ENCODE assay signal across 30 mouse cellular contexts in genomic region chr11:78318411-78318810, GRCm38 (mm10). TPM values are rescaled to one million over a fixed set of nuclear protein-coding genes. Genes with fewer than 3 reads are reported as not detected.
A peak's percentile ranks its signal among the peaks of the same experiment; 100 is the strongest.
DNase-seq lines count a peak whose midpoint lies in the region; ATAC-seq and TF ChIP-seq lines count a peak whose summit lies in the region.
"Had no signal": no experiment of that assay in that cellular context is flagged by ENCODE, and none has a peak within 500 bp of the region (broad histone marks: within the 10 kb centered on the region; RNA-seq: fewer than 3 reads in every experiment).

No protein-coding gene starts in this region.

- ATAC-seq in forebrain, embryonic 14.5 days: no peak
- ATAC-seq in forebrain, embryonic 16.5 days: no peak
- ATAC-seq in hindbrain, embryonic 15.5 days (ENCODE audit: low FRiP score, low read depth): no peak
- no peak for ATAC-seq in hindbrain, embryonic 11.5 days (ENCODE audit: low FRiP score)
- ATAC-seq in midbrain, embryonic 11.5 days (ENCODE audit: low FRiP score): no peak
- ATAC-seq: hindbrain, embryonic 16.5 days; inflammation-experienced regulatory T-cells, adult 6 months; intestine, embryonic 16.5 days; Patski had no signal

- peaks cover 79% of the 10 kb centered on the region for H3K36me3 ChIP-seq in forebrain, embryonic 14.5 days (ENCODE audit: control insufficient read depth, insufficient read depth, low read length)
- 0 out of 2 replicates have a peak, but pooled peaks cover 6% of the 10 kb centered on the region for H3K36me3 ChIP-seq in forebrain, embryonic 16.5 days (ENCODE audit: control insufficient read depth, insufficient read depth)
- peaks cover 2% of the 10 kb centered on the region; the same call in 1 of the 2 replicates for H3K36me3 ChIP-seq in hindbrain, embryonic 15.5 days
- peaks cover 12% of the 10 kb centered on the region for H3K36me3 ChIP-seq in hindbrain, embryonic 11.5 days (ENCODE audit: control insufficient read depth, insufficient read depth, low read length)
- H3K36me3 ChIP-seq in midbrain, embryonic 11.5 days (ENCODE audit: control insufficient read depth, insufficient read depth, low read length): peaks cover 52% of the 10 kb centered on the region
- peaks cover 99% of the 10 kb centered on the region for H3K36me3 ChIP-seq in midbrain, embryonic 10.5 days

- H3K27ac ChIP-seq in forebrain, embryonic 14.5 days (ENCODE audit: low read depth, low read length): peak overlapping the region; percentile 39; the same call in 1 of the 2 replicates
- no peak overlapping the region for H3K27ac ChIP-seq in forebrain, embryonic 16.5 days (ENCODE audit: low read length)
- H3K27ac ChIP-seq in hindbrain, embryonic 15.5 days (replicated peaks): peak overlapping the region; percentile 57; the same call in 1 of the 2 replicates
- no peak overlapping the region for H3K27ac ChIP-seq in hindbrain, embryonic 11.5 days (ENCODE audit: low read depth, low read length)
- H3K27ac ChIP-seq in midbrain, embryonic 11.5 days (ENCODE audit: low read depth, low read length): no peak overlapping the region
- H3K27ac ChIP-seq in midbrain, embryonic 10.5 days (replicated peaks): no peak overlapping the region
- H3K27ac ChIP-seq in cortical plate, adult 2 months (ENCODE audit: insufficient read depth, low read length): 0 out of 2 replicates have a peak overlapping the region, but pooled peaks have one; percentile 24
- H3K27ac ChIP-seq: embryonic facial prominence, embryonic 10.5 days; embryonic facial prominence, embryonic 13.5 days; gastrocnemius, adult 2 months; hindbrain, embryonic 10.5 days had no signal

- H3K9me3 ChIP-seq in forebrain, embryonic 14.5 days (replicated peaks; ENCODE audit: control insufficient read depth, low read length): no peaks in the 10 kb centered on the region
- no peaks in the 10 kb centered on the region for H3K9me3 ChIP-seq in forebrain, embryonic 16.5 days (ENCODE audit: control insufficient read depth, low read length)
- H3K9me3 ChIP-seq in hindbrain, embryonic 15.5 days: no peaks in the 10 kb centered on the region
- no peaks in the 10 kb centered on the region for H3K9me3 ChIP-seq in hindbrain, embryonic 11.5 days (ENCODE audit: control insufficient read depth, low read length)
- no peaks in the 10 kb centered on the region for H3K9me3 ChIP-seq in midbrain, embryonic 11.5 days (ENCODE audit: control insufficient read depth, low read length)
- no peaks in the 10 kb centered on the region for H3K9me3 ChIP-seq in midbrain, embryonic 10.5 days (replicated peaks)
- H3K9me3 ChIP-seq: embryonic facial prominence, embryonic 10.5 days; embryonic facial prominence, embryonic 13.5 days; G1E; hindbrain, embryonic 10.5 days had no signal

- no peak overlapping the region for H3K4me2 ChIP-seq in forebrain, embryonic 14.5 days (ENCODE audit: low read length)
- H3K4me2 ChIP-seq in forebrain, embryonic 16.5 days (ENCODE audit: low read length): no peak overlapping the region
- no peak overlapping the region for H3K4me2 ChIP-seq in hindbrain, embryonic 15.5 days
- no peak overlapping the region for H3K4me2 ChIP-seq in hindbrain, embryonic 11.5 days (replicated peaks; ENCODE audit: low read depth, low read length)
- no peak overlapping the region for H3K4me2 ChIP-seq in midbrain, embryonic 11.5 days
- H3K4me2 ChIP-seq: embryonic facial prominence, embryonic 13.5 days; heart, embryonic 11.5 days had no signal

- no peak overlapping the region for H3K4me3 ChIP-seq in forebrain, embryonic 14.5 days (ENCODE audit: low read depth, low read length)
- no peak overlapping the region for H3K4me3 ChIP-seq in forebrain, embryonic 16.5 days (replicated peaks; ENCODE audit: low read length)
- H3K4me3 ChIP-seq in hindbrain, embryonic 15.5 days: no peak overlapping the region
- no peak overlapping the region for H3K4me3 ChIP-seq in hindbrain, embryonic 11.5 days (ENCODE audit: low read depth, low read length)
- H3K4me3 ChIP-seq in midbrain, embryonic 11.5 days (ENCODE audit: low read depth, low read length): no peak overlapping the region
- H3K4me3 ChIP-seq in midbrain, embryonic 10.5 days: no peak overlapping the region
- no peak overlapping the region for H3K4me3 ChIP-seq in cortical plate, adult 2 months (ENCODE audit: insufficient read depth, low read length)
- H3K4me3 ChIP-seq: embryonic facial prominence, embryonic 10.5 days; embryonic facial prominence, embryonic 13.5 days; erythroblast, embryonic 14.5 days; gastrocnemius, adult 2 months; hindbrain, embryonic 10.5 days had no signal

- TF ChIP-seq CTCF in cortical plate, adult 2 months (IDR thresholded peaks at IDR 0.05; ENCODE audit: extremely low read depth, insufficient read depth, low read length): no peak

- peaks cover 10% of the 10 kb centered on the region for H3K4me1 ChIP-seq in forebrain, embryonic 14.5 days (ENCODE audit: control insufficient read depth, insufficient read depth, low read length)
- H3K4me1 ChIP-seq in forebrain, embryonic 16.5 days (replicated peaks; ENCODE audit: control insufficient read depth, insufficient read depth, low read length): peaks cover 14% of the 10 kb centered on the region
- peaks cover 16% of the 10 kb centered on the region for H3K4me1 ChIP-seq in hindbrain, embryonic 15.5 days (replicated peaks)
- no peaks in the 10 kb centered on the region for H3K4me1 ChIP-seq in hindbrain, embryonic 11.5 days (replicated peaks; ENCODE audit: control insufficient read depth, insufficient read depth, low read length)
- no peaks in the 10 kb centered on the region for H3K4me1 ChIP-seq in midbrain, embryonic 11.5 days (ENCODE audit: control insufficient read depth, insufficient read depth, low read length)
- H3K4me1 ChIP-seq in midbrain, embryonic 10.5 days: peaks cover 11% of the 10 kb centered on the region
- H3K4me1 ChIP-seq in cortical plate, adult 2 months (ENCODE audit: control insufficient read depth, insufficient read depth, low read length): 0 out of 2 replicates have a peak, but pooled peaks cover 1% of the 10 kb centered on the region

- WGBS in forebrain, embryonic 14.5 days: 27% methylated on average over 2 of the region's 2 CpGs
- 36% methylated on average over 2 of the region's 2 CpGs for WGBS in forebrain, embryonic 16.5 days
- WGBS in hindbrain, embryonic 15.5 days: 80% methylated on average over 2 of the region's 2 CpGs
- WGBS in hindbrain, embryonic 11.5 days: 93% methylated on average over 2 of the region's 2 CpGs
- WGBS in midbrain, embryonic 11.5 days: 95% methylated on average over 2 of the region's 2 CpGs
- 92% methylated on average over 2 of the region's 2 CpGs for WGBS in midbrain, embryonic 10.5 days

- H3K27me3 ChIP-seq in forebrain, embryonic 14.5 days (replicated peaks; ENCODE audit: control insufficient read depth, insufficient read depth, low read length): no peaks in the 10 kb centered on the region
- H3K27me3 ChIP-seq in forebrain, embryonic 16.5 days (replicated peaks; ENCODE audit: control insufficient read depth, insufficient read depth, low read length): no peaks in the 10 kb centered on the region
- H3K27me3 ChIP-seq in hindbrain, embryonic 15.5 days: no peaks in the 10 kb centered on the region
- H3K27me3 ChIP-seq in hindbrain, embryonic 11.5 days (ENCODE audit: control insufficient read depth, insufficient read depth, low read length): no peaks in the 10 kb centered on the region
- H3K27me3 ChIP-seq in midbrain, embryonic 11.5 days (ENCODE audit: control insufficient read depth, insufficient read depth, low read length): no peaks in the 10 kb centered on the region
- no peaks in the 10 kb centered on the region for H3K27me3 ChIP-seq in midbrain, embryonic 10.5 days (ENCODE audit: low read depth, poor library complexity, severe bottlenecking)
- H3K27me3 ChIP-seq: CH12.LX; embryonic facial prominence, embryonic 13.5 days; Patski had no signal

- peak; percentile 62 for DNase-seq in forebrain, embryonic 14.5 days (ENCODE audit: low spot score)
- DNase-seq in hindbrain, embryonic 11.5 days (ENCODE audit: low spot score): no peak
- peak; percentile 57 for DNase-seq in midbrain, embryonic 11.5 days (ENCODE audit: low spot score, missing footprints)
- DNase-seq in midbrain, embryonic 10.5 days (ENCODE audit: low spot score): no peak
- DNase-seq: adrenal gland, postnatal 10 days; adrenal gland, postnatal 36 days; B cell, adult 2 months; cerebellum, adult 11 months; cerebellum, adult 2 months; cerebellum, adult 9-11 months; cerebellum, postnatal 25 days; embryo, embryonic 11 days; gastrocnemius, adult 2 months; gastrocnemius, postnatal 14 days; heart, adult 11 months; kidney, adult 18-20 months had no signal

- H3K9ac ChIP-seq in forebrain, embryonic 14.5 days (ENCODE audit: low read length): no peak overlapping the region
- H3K9ac ChIP-seq in forebrain, embryonic 16.5 days (replicated peaks; ENCODE audit: low read depth, low read length): no peak overlapping the region
- H3K9ac ChIP-seq in hindbrain, embryonic 15.5 days: no peak overlapping the region
- H3K9ac ChIP-seq in hindbrain, embryonic 11.5 days (ENCODE audit: low read depth, low read length): no peak overlapping the region
- H3K9ac ChIP-seq in midbrain, embryonic 11.5 days (ENCODE audit: low read length): no peak overlapping the region
- H3K9ac ChIP-seq: embryonic facial prominence, embryonic 13.5 days had no signal

- no peak for TF ChIP-seq POLR2A in cortical plate, adult 2 months (IDR thresholded peaks at IDR 0.05; ENCODE audit: extremely low read depth, insufficient read depth, low read length)

RNA-seq across cellular contexts. Expression of gene Aldoc, which starts 4.4 kb away (rescaled TPM):
- polyA plus RNA-seq in forebrain, embryonic 14.5 days (2014; fragmentation: Nextera tagmentation; extraction: Ambion mirVana): 161 and 167 TPM in 2 replicates
- polyA plus RNA-seq in forebrain, embryonic 16.5 days (2015; fragmentation: Nextera tagmentation; extraction: Ambion mirVana): 152 and 186 TPM in 2 replicates
- polyA plus RNA-seq in hindbrain, embryonic 15.5 days (2015; fragmentation: Nextera tagmentation; extraction: Ambion mirVana): 318 and 319 TPM in 2 replicates
- polyA plus RNA-seq in hindbrain, embryonic 11.5 days (2014; fragmentation: Nextera tagmentation; extraction: Ambion mirVana): 2.7 and 3.3 TPM in 2 replicates
- polyA plus RNA-seq in midbrain, embryonic 11.5 days (2014; fragmentation: Nextera tagmentation; extraction: Ambion mirVana): 1.0 and 1.3 TPM in 2 replicates
- polyA plus RNA-seq in midbrain, embryonic 10.5 days (2016; fragmentation: Nextera tagmentation; extraction: Ambion mirVana): 1.5 and 1.6 TPM in 2 replicates
- polyA plus RNA-seq in cortical plate, adult 2 months (2012; rRNA removed): 1,609 and 1,659 TPM in 2 replicates

RNA-seq across cellular contexts. Expression of gene Pigs, which starts 9.8 kb away (rescaled TPM):
- polyA plus RNA-seq in forebrain, embryonic 14.5 days (2014; fragmentation: Nextera tagmentation; extraction: Ambion mirVana): 46.8 and 51.0 TPM in 2 replicates
- polyA plus RNA-seq in forebrain, embryonic 16.5 days (2015; fragmentation: Nextera tagmentation; extraction: Ambion mirVana): 61.1 and 61.4 TPM in 2 replicates
- 84.6 and 92.9 TPM in 2 replicates for polyA plus RNA-seq in hindbrain, embryonic 15.5 days (2015; fragmentation: Nextera tagmentation; extraction: Ambion mirVana)
- 49.4 and 54.2 TPM in 2 replicates for polyA plus RNA-seq in hindbrain, embryonic 11.5 days (2014; fragmentation: Nextera tagmentation; extraction: Ambion mirVana)
- 50.9 and 56.3 TPM in 2 replicates for polyA plus RNA-seq in midbrain, embryonic 11.5 days (2014; fragmentation: Nextera tagmentation; extraction: Ambion mirVana)
- polyA plus RNA-seq in midbrain, embryonic 10.5 days (2016; fragmentation: Nextera tagmentation; extraction: Ambion mirVana): 74.0 and 78.5 TPM in 2 replicates
- 69.3 and 77.3 TPM in 2 replicates for polyA plus RNA-seq in cortical plate, adult 2 months (2012; rRNA removed)

RNA-seq across cellular contexts. Expression of gene Spag5, which starts 17.1 kb away (rescaled TPM):
- polyA plus RNA-seq in forebrain, embryonic 14.5 days (2014; fragmentation: Nextera tagmentation; extraction: Ambion mirVana): 21.5 and 25.4 TPM in 2 replicates
- 21.6 and 22.1 TPM in 2 replicates for polyA plus RNA-seq in forebrain, embryonic 16.5 days (2015; fragmentation: Nextera tagmentation; extraction: Ambion mirVana)
- polyA plus RNA-seq in hindbrain, embryonic 15.5 days (2015; fragmentation: Nextera tagmentation; extraction: Ambion mirVana): 9.7 and 14.0 TPM in 2 replicates
- 48.3 and 52.2 TPM in 2 replicates for polyA plus RNA-seq in hindbrain, embryonic 11.5 days (2014; fragmentation: Nextera tagmentation; extraction: Ambion mirVana)
- polyA plus RNA-seq in midbrain, embryonic 11.5 days (2014; fragmentation: Nextera tagmentation; extraction: Ambion mirVana): 51.5 and 57.1 TPM in 2 replicates
- 63.4 and 64.2 TPM in 2 replicates for polyA plus RNA-seq in midbrain, embryonic 10.5 days (2016; fragmentation: Nextera tagmentation; extraction: Ambion mirVana)
- 29.6 and 35.1 TPM in 2 replicates for polyA plus RNA-seq in cortical plate, adult 2 months (2012; rRNA removed)

RNA-seq across cellular contexts. Expression of gene Unc119, which starts 24.9 kb away (rescaled TPM):
- polyA plus RNA-seq in forebrain, embryonic 14.5 days (2014; fragmentation: Nextera tagmentation; extraction: Ambion mirVana): 72.5 and 73.8 TPM in 2 replicates
- 68.6 and 69.1 TPM in 2 replicates for polyA plus RNA-seq in forebrain, embryonic 16.5 days (2015; fragmentation: Nextera tagmentation; extraction: Ambion mirVana)
- 88.3 and 94.3 TPM in 2 replicates for polyA plus RNA-seq in hindbrain, embryonic 15.5 days (2015; fragmentation: Nextera tagmentation; extraction: Ambion mirVana)
- polyA plus RNA-seq in hindbrain, embryonic 11.5 days (2014; fragmentation: Nextera tagmentation; extraction: Ambion mirVana): 66.2 and 73.1 TPM in 2 replicates
- polyA plus RNA-seq in midbrain, embryonic 11.5 days (2014; fragmentation: Nextera tagmentation; extraction: Ambion mirVana): 63.4 and 71.7 TPM in 2 replicates
- 57.7 and 61.7 TPM in 2 replicates for polyA plus RNA-seq in midbrain, embryonic 10.5 days (2016; fragmentation: Nextera tagmentation; extraction: Ambion mirVana)
- polyA plus RNA-seq in cortical plate, adult 2 months (2012; rRNA removed): 65.3 and 68.4 TPM in 2 replicates

RNA-seq across cellular contexts. Expression of gene BC030499, which starts 27.8 kb away (rescaled TPM):
- polyA plus RNA-seq in forebrain, embryonic 14.5 days (2014; fragmentation: Nextera tagmentation; extraction: Ambion mirVana): 0.19 and 0.43 TPM in 2 replicates
- polyA plus RNA-seq in forebrain, embryonic 16.5 days (2015; fragmentation: Nextera tagmentation; extraction: Ambion mirVana): not detected in 2 replicates
- polyA plus RNA-seq in hindbrain, embryonic 15.5 days (2015; fragmentation: Nextera tagmentation; extraction: Ambion mirVana): 0.26 and 0.32 TPM in 2 replicates
- 0.11 and 0.20 TPM in 2 replicates for polyA plus RNA-seq in hindbrain, embryonic 11.5 days (2014; fragmentation: Nextera tagmentation; extraction: Ambion mirVana)
- 0.27 and 0.37 TPM in 2 replicates for polyA plus RNA-seq in midbrain, embryonic 11.5 days (2014; fragmentation: Nextera tagmentation; extraction: Ambion mirVana)
- 0.34 and 0.43 TPM in 2 replicates for polyA plus RNA-seq in midbrain, embryonic 10.5 days (2016; fragmentation: Nextera tagmentation; extraction: Ambion mirVana)
- polyA plus RNA-seq in cortical plate, adult 2 months (2012; rRNA removed): 31.8 and 39.1 TPM in 2 replicates

Comparison
In these comparisons a context has a peak if more than half of its experiments do, and no peak if none do; other contexts are left out.
1. DNase-seq: peak in forebrain, embryonic 14.5 days (single experiment) and midbrain, embryonic 11.5 days (single experiment); none in hindbrain, embryonic 11.5 days (single experiment) and midbrain, embryonic 10.5 days (single experiment).
2. H3K27ac ChIP-seq: peak in forebrain, embryonic 14.5 days (single experiment), hindbrain, embryonic 15.5 days (single experiment) and cortical plate, adult 2 months (single experiment); none in forebrain, embryonic 16.5 days (single experiment), hindbrain, embryonic 11.5 days (single experiment), midbrain, embryonic 11.5 days (single experiment) and midbrain, embryonic 10.5 days (single experiment).
3. RNA of gene Aldoc, which starts 4.4 kb away (polyA plus RNA-seq): 1,609 to 1,659 TPM in cortical plate, adult 2 months, 318 to 319 TPM in hindbrain, embryonic 15.5 days, 161 to 167 TPM in forebrain, embryonic 14.5 days and 152 to 186 TPM in forebrain, embryonic 16.5 days; 2.7 to 3.3 TPM in hindbrain, embryonic 11.5 days, 1.5 to 1.6 TPM in midbrain, embryonic 10.5 days and 1.0 to 1.3 TPM in midbrain, embryonic 11.5 days; every median in the first group is over 10 times any median in the second.